Mouse (Mus musculus) liver, postnatal 0 days (tissue): Measurements from ENCODE around the gene Bdh2.

ENCODE experiments used
- CTCF ChIP-seq: sonication (generic); IDR thresholded peaks from 2 replicates; pipeline ENCODE4 v1.5.1; 2016; ENCODE audit warnings: antibody characterized with exemption, low read depth
- EP300 ChIP-seq: IDR thresholded peaks from 2 replicates; pipeline ENCODE4 v1.6.1; 2016; ENCODE audit warnings: antibody characterized with exemption, low read depth, mild to moderate bottlenecking

- no peak for TF ChIP-seq CTCF
- no peak for TF ChIP-seq EP300
Observed at GRCm38 (mm10) chr3:135246828-135247227, 34.2 kb upstream of the Bdh2 start.
